Mouse (Mus musculus) T-cell, adult 2 months (primary cell): ENCODE data around the gene Smpd3.

Experiments used
- DNase-seq: peaks from one replicate; pipeline ENCODE4 v3.0.0; 2022; ENCODE audit warnings: low spot score

The Smpd3 gene

DNA sequence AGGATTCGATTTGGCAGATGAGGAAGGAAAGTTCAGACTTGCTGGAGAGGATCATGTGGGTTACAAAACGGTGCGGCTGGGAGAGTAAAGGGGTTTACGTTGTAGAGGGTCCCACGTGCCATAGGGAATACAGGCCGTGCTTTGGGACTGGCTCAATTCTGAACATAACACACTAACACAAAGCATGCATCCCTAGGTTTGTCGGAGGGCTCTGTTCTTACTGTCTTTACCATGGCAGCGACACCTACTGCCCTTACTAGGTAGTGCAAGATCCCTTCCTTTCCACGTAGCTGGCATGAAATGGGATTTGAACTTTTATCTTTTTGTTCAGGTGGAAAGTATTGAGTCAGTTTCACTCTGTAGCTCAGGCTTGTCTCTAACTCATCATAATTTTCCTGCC, 111.2 kb downstream of the Smpd3 start:
- peak; percentile 17 for DNase-seq

GRCm38 (mm10) chr8:106219620-106220019, 118.2 kb downstream of the Smpd3 start:
- no peak for DNase-seq

GRCm38 (mm10) chr8:106213959-106214358, 123.8 kb downstream of the Smpd3 start:
- no peak for DNase-seq

DNA sequence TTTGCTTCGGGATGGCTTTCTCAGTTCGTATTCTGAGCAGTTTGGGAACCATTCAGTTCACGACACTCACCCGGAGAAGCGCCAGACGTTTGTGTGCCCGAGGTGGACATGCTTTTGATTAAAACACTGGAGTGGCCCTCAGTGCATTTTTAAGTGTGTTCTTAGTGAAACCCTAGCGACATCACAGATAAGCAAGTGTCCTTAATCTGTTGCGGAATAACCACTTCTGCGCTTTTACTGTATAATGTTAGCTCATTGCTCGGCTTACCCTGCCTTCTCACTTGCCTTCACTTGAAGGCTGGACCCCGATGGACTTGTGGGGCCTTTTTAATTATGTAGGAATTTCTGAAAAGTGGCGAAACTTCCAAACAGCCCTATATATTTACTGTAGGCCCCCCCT, 126.4 kb downstream of the Smpd3 start:
- no peak for DNase-seq

- peak; percentile 93 for DNase-seq
These were observed 126.9 kb downstream of the Smpd3 start, which contains the start of the genes Slc7a6os and Prmt7 for GRCm38 (mm10) chr8:106210821-106211345. Gene Slc7a6os (minus strand): TSS chr8:106210935. Gene Prmt7 (plus strand): TSS chr8:106210936.

DNA sequence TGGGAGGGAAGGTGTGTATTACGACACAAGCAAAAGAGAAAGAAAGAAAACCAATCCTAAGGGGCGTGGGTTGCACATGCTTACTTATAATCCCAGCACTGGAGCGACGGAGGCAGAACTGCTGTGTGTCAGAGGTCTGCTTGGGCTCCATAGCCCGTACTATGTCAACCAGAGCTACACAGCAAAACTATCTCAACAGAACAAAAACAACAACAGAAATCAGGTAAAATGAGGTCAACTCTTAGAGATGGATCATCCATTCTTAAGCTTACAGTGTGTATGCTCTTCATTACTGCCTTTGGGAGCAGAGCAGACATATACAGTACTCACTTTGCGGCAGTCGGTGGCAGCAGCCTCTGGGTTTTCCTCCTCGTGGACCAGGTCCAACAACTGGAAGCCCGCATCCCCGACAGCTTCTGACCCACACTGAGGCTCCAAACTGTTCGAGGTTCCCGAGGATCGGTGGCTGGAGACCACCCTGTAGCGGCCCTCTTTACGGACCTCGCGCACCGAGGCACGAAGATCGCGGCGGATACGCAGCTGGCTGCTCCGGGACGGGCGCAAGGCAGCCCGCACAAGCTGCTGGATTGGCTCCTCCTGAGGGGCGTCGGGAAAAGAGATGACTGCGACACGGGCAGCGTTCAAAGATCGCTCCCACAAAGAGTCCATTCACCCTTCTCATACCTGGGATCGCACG, 127.6 kb downstream of the Smpd3 start:
- DNase-seq: no peak
